Mouse (Mus musculus) olfactory bulb, adult 2 months (tissue): ENCODE data around the gene Tbc1d9. TPM values are rescaled to one million over a fixed set of nuclear protein-coding genes. Genes with fewer than 3 reads are reported as not detected.

Source experiments
- H3K27ac ChIP-seq: fragments of 200-500 bp; 2 replicates; pipeline ENCODE4 v1.5.1; 2012; ENCODE audit warnings: low read depth, low read length; ENCODE audit not compliant: insufficient read depth
- H3K4me1 ChIP-seq: fragments of 200-500 bp; 2 replicates; pipeline ENCODE4 v1.6.1; 2012; ENCODE audit warnings: low read length; ENCODE audit not compliant: control insufficient read depth, insufficient read depth
- H3K4me3 ChIP-seq: fragments of 200-500 bp; 2 replicates; pipeline ENCODE4 v1.5.1; 2012; ENCODE audit warnings: mild to moderate bottlenecking, low read depth, low read length, moderate library complexity; ENCODE audit not compliant: insufficient read depth
- CTCF ChIP-seq: fragments of 200-500 bp; IDR thresholded peaks from 2 replicates; pipeline ENCODE4 v1.5.1; 2012; ENCODE audit warnings: low read depth, mild to moderate bottlenecking, low read length, moderate library complexity; ENCODE audit not compliant: insufficient read depth
- POLR2A ChIP-seq: fragments of 200-500 bp; IDR thresholded peaks from 2 replicates; pipeline ENCODE4 v1.6.1; 2012; ENCODE audit warnings: mild to moderate bottlenecking, low read depth, low read length, moderate library complexity; ENCODE audit not compliant: insufficient read depth
- WGBS: fragments of 180-500 bp; shearing (Covaris S2); methylation state at CpG from one replicate; pipeline ENCODE4 v1.1.7; 2018; 5-methylcytosine and 5-hydroxymethylcytosine counted together
- polyA plus RNA-seq: library from polyadenylated mRNA; stranded (reverse); fragments of >200 nt; gene quantifications from 2 replicates; pipeline ENCODE4 v1.2.4, GENCODE M21; 2012; ENCODE audit warnings: low replicate concordance; ENCODE audit not compliant: missing spikeins, insufficient read depth, insufficient read length

Gene Tbc1d9
- polyA plus RNA-seq, 1 experiment = 56.9 TPM

DNA sequence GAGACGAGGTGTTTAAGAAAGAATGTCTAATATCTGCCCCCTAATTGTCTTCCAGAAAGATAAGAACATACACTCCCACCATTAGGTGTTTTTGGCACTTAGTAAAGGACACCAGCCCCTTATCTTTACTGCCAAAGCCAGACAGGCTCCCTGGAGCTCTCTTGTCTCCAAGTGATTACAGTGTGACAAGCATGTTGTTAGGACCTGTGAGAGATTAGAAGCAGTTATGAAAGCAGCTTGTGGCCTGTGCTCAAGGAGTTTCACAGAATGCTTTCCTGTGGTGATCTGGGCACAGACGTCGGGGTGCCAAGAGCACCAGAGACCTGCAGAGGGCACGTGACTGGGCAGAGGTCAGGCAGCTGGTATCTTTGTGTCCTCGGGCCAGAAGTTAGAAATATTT, 49.9 kb downstream of the Tbc1d9 start:
- H3K27ac ChIP-seq = peak overlapping the region; percentile 34; the same call in 1 of the 2 replicates
- TF ChIP-seq POLR2A = no peak
- no peak for TF ChIP-seq CTCF
- 49% methylated on average over 5 of the region's 5 CpGs for WGBS

DNA sequence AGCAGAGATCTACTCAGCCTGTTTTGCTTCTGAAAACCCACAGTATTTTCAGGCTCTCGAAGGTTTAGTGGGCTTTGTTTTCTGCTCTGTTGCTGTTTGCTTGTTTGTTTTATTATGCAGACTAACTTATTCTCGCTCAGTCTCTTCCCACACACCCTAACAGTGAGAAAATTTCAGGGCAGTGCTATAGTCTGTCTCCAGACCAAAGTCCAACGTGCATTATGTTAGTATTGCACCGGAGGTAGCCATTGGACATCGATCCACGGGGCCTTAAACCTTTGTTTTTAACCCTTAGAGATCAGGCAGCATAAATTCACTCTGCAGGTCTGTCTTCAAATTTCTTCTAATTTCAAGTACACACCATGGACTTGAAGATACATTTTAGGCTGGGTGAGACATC, 51.4 kb downstream of the Tbc1d9 start:
- H3K27ac ChIP-seq = peak overlapping the region; percentile 27; the same call in 1 of the 2 replicates
- no peak overlapping the region for H3K4me3 ChIP-seq
- 39% methylated on average over 6 of the region's 6 CpGs for WGBS
- TF ChIP-seq CTCF = no peak
- peaks cover 8% of the 10 kb centered on the region; the same call in 1 of the 2 replicates for H3K4me1 ChIP-seq

More for the DNA sequence above, 49.9 kb downstream of the Tbc1d9 start:
- no peak overlapping the region for H3K4me3 ChIP-seq
- H3K4me1 ChIP-seq = peaks cover 14% of the 10 kb centered on the region

DNA sequence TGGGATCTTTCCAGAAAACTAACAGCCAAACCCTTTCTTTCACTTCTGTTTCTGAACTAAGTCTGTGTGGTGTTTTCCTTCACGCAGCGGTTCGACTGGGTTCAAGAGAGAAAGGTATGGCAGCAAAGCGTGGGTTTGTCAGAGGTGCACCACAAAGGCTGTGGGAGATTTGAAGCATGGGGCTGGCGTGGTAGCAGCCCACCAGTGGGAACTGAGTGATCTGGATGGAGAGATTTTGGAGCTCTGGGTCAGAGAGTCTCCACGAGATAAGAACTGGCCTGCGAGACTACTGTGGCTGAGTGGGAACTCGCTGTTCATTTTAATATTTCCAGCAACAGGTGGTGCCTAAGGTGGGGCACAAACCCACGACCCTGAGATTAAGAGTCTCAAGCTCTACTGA, 52.0 kb downstream of the Tbc1d9 start:
- TF ChIP-seq CTCF (no peak), POLR2A (no peak)
- Histone ChIP-seq H3K4me3 (no peak overlapping the region), H3K27ac (peak overlapping the region; percentile 35; the same call in 1 of the 2 replicates), H3K4me1 (peaks cover 5% of the 10 kb centered on the region; the same call in 1 of the 2 replicates)
- WGBS = 76% methylated on average over 9 of the region's 9 CpGs

DNA sequence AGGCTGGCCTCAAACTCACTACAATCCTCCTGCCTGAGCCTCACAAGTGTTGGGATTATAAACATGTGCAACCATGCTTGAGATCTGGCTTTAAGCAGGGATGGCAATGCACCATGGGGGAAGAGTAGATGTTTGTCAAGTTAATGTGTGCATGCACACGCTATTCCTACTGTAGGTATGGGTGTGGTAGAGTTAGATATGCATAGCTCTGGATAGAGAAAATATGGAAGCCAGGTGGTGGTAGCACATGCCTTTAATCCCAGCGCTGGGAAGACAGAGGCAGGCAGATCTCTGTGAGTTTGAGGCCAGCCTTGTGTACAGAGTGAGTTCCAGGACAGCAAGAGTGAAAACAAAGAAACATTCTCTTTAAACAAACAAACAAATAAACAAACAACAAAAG, 52.7 kb downstream of the Tbc1d9 start:
- TF ChIP-seq CTCF (no peak), POLR2A (no peak)
- peaks cover 5% of the 10 kb centered on the region; the same call in 1 of the 2 replicates for H3K4me1 ChIP-seq
- H3K27ac ChIP-seq = no peak overlapping the region
- WGBS = 94% methylated on average over 2 of the region's 2 CpGs
- no peak overlapping the region for H3K4me3 ChIP-seq

DNA sequence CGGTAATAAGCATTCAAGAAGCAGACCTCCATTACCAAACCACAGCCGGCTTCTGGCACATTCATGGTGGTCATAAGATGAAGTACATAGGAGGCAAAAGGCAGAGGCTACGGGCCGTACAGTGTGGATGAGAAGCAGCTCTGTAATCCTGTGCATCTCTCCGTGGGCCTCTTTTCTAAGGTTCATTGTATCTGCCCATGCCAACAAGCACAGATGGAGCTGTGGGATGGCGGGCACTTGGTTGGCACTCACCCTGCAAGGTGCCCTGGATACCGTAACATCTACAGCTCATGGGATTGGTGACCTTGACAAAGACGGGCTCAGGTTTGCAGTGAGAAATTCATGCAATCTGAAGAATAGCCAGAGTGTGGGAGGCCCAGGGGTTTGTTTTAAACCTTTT, 54.2 kb downstream of the Tbc1d9 start:
- 87% methylated on average over 8 of the region's 8 CpGs for WGBS
- peaks cover 3% of the 10 kb centered on the region; the same call in 1 of the 2 replicates for H3K4me1 ChIP-seq
- no peak overlapping the region for H3K27ac ChIP-seq
- H3K4me3 ChIP-seq = no peak overlapping the region
- no peak for TF ChIP-seq POLR2A
- no peak for TF ChIP-seq CTCF

DNA sequence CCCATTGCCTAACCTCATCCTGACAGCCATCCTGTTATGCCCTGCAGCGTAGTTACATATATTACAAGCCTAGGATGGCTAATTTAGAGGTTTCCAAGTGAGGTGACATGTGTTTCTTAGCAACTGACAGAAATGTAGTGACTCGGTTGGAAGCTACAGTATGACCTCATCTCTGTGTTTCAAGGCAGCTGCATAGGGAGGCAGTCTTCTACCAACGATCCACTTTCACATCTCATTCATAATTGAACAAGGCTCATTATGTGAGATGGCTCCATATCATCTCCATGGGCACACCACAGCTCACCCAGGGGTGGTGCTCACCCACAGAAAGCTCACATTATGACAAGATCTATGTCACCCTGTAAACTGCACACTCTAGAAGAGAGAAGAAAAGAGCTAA, 55.6 kb downstream of the Tbc1d9 start:
- peaks cover 3% of the 10 kb centered on the region; the same call in 1 of the 2 replicates for H3K4me1 ChIP-seq
- H3K4me3 ChIP-seq = no peak overlapping the region
- WGBS = 24% methylated on average over 3 of the region's 3 CpGs
- 0 out of 2 replicates have a peak overlapping the region, but pooled peaks have one; percentile 30 for H3K27ac ChIP-seq
- TF ChIP-seq POLR2A (no peak), CTCF (no peak)

DNA sequence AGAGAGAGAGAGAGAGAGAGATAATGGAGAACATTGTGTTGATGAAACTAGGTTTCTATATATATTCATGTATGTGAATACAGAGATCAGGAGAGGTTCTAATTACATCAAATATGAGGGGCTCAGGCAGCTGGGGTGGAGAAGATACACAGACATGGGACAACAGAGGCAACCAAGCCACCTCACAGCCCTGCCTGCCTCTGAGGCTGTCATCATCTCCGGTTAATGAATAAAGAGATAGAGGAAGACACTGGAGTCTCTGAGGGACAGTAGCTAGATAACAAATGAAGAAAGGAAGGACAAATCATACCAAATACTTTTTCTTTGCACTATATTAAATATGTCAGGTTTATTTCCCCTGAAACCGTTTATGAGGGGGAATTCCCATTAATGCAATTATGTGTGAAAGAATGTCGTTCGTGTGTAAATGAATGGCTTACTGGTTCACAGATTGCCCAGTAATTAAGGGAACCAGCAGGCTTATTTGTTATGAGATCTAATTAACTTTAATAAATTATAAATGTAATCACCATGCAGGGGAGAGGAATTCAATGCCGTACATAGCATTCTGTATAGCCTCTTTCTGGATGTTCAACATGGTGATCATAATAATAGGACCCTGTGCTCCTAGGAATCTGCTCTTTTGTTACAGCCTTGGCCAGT, 59.7 kb downstream of the Tbc1d9 start:
- WGBS = 44% methylated on average over 5 of the region's 5 CpGs
- TF ChIP-seq CTCF (no peak), POLR2A (no peak)
- Histone ChIP-seq H3K27ac (no peak overlapping the region), H3K4me3 (no peak overlapping the region), H3K4me1 (no peaks in the 10 kb centered on the region)

DNA sequence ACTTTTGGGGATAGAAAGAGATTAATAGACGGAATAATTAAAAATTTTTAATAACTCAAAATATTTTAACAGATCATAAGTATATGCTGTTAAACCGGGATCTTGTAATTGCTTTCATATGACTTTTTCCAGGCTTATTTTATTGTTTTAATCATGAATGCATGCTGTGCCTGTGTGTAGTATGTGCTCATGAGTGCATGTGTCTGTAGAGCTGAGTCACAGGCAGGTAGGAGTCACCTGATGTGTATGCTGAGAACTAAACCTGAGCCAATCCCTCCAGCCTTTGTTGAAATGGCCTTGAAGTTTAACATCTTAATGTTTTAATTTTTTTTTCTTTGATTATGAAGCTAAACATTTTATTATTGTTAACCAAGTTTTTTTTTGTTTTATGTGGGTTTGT, 60.4 kb downstream of the Tbc1d9 start:
- Histone ChIP-seq H3K27ac (no peak overlapping the region), H3K4me3 (no peak overlapping the region), H3K4me1 (no peaks in the 10 kb centered on the region)
- TF ChIP-seq POLR2A = no peak
- no peak for TF ChIP-seq CTCF
- WGBS = 97% methylated on average over 2 of the region's 2 CpGs

DNA sequence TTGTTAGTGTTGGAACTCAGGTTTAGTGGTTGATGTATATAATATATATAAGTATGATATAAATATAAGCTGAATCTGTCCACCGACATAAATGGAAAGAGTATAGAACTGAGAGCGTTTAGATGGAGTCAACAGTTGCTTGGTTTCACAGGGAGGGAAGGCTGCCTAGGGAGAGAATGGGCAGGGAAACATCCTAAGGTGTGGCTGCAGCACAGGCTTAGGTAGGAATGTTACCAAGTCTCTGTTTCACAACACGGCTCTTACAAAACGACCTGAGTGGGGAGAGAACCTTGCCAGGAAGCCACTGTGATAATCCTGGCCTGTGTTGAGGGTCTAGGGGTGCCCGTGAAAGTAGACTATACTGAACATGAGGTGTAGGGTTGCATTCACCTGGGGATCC, 62.2 kb downstream of the Tbc1d9 start:
- H3K27ac ChIP-seq = no peak overlapping the region
- TF ChIP-seq CTCF = no peak
- TF ChIP-seq POLR2A = no peak

More for the DNA sequence above, 62.2 kb downstream of the Tbc1d9 start:
- H3K4me1 ChIP-seq = no peaks in the 10 kb centered on the region
- no peak overlapping the region for H3K4me3 ChIP-seq
- 88% methylated on average over 5 of the region's 5 CpGs for WGBS
